Mouse (Mus musculus): Measurements from ENCODE around the gene Lin37. TPM values are rescaled to one million over a fixed set of nuclear protein-coding genes. Genes with fewer than 3 reads are reported as not detected.
A peak's percentile ranks its signal among the peaks of the same experiment; 100 is the strongest.

Lin37 gene
- polyA plus RNA-seq, 1 experiment from 2014 or later, result 47.6 TPM

GRCm38 (mm10) chr7:30526981-30527380, 32.7 kb downstream of the Lin37 start:
- Histone ChIP-seq H3K27ac (ENCODE audit: low read depth, low read length) (no peak overlapping the region), H3K4me3 (ENCODE audit: low read depth, low read length) (no peak overlapping the region), H3K4me1 (ENCODE audit: control insufficient read depth, insufficient read depth, low read length) (no peaks in the 10 kb centered on the region), H3K9ac (ENCODE audit: low read length) (no peak overlapping the region), H3K4me2 (ENCODE audit: low read length) (no peak overlapping the region), H3K36me3 (ENCODE audit: control insufficient read depth, insufficient read depth, low read length) (peaks cover 100% of the 10 kb centered on the region), H3K9me3 (replicated peaks; ENCODE audit: control insufficient read depth, low read length) (no peaks in the 10 kb centered on the region), H3K27me3 (replicated peaks; ENCODE audit: control insufficient read depth, insufficient read depth, low read length) (no peaks in the 10 kb centered on the region)
- DNase-seq (ENCODE audit: low spot score) (no peak), ATAC-seq (no peak)
- 81% methylated on average over 14 of the region's 14 CpGs for WGBS

- Histone ChIP-seq H3K4me3 (ENCODE audit: low read depth, low read length) (no peak overlapping the region), H3K27me3 (replicated peaks; ENCODE audit: control insufficient read depth, insufficient read depth, low read length) (no peaks in the 10 kb centered on the region), H3K9ac (ENCODE audit: low read length) (no peak overlapping the region), H3K4me2 (ENCODE audit: low read length) (no peak overlapping the region), H3K27ac (ENCODE audit: low read depth, low read length) (no peak overlapping the region), H3K4me1 (ENCODE audit: control insufficient read depth, insufficient read depth, low read length) (no peaks in the 10 kb centered on the region), H3K9me3 (replicated peaks; ENCODE audit: control insufficient read depth, low read length) (no peaks in the 10 kb centered on the region), H3K36me3 (ENCODE audit: control insufficient read depth, insufficient read depth, low read length) (peaks cover 95% of the 10 kb centered on the region)
- no peak for DNase-seq (ENCODE audit: low spot score)
- no peak for ATAC-seq
- WGBS, result 21% methylated on average over 17 of the region's 17 CpGs
These were observed 33.2 kb downstream of the Lin37 start for GRCm38 (mm10) chr7:30526399-30526798.

GRCm38 (mm10) chr7:30525954-30526353, 33.7 kb downstream of the Lin37 start:
- 0 out of 2 replicates have a peak overlapping the region, but pooled peaks have one; percentile 0 for H3K27ac ChIP-seq (ENCODE audit: low read depth, low read length)
- DNase-seq (ENCODE audit: low spot score) (no peak), ATAC-seq (no peak)
- H3K9me3 ChIP-seq (replicated peaks; ENCODE audit: control insufficient read depth, low read length), result no peaks in the 10 kb centered on the region
- H3K4me3 ChIP-seq (ENCODE audit: low read depth, low read length), result no peak overlapping the region
- H3K4me1 ChIP-seq (ENCODE audit: control insufficient read depth, insufficient read depth, low read length), result no peaks in the 10 kb centered on the region
- H3K9ac ChIP-seq (ENCODE audit: low read length), result no peak overlapping the region
- H3K27me3 ChIP-seq (replicated peaks; ENCODE audit: control insufficient read depth, insufficient read depth, low read length), result no peaks in the 10 kb centered on the region
- WGBS, result 34% methylated on average over 10 of the region's 10 CpGs
- H3K36me3 ChIP-seq (ENCODE audit: control insufficient read depth, insufficient read depth, low read length), result peaks cover 90% of the 10 kb centered on the region
- no peak overlapping the region for H3K4me2 ChIP-seq (ENCODE audit: low read length)

GRCm38 (mm10) chr7:30524487-30524886, 35.2 kb downstream of the Lin37 start:
- 82% methylated on average over 6 of the region's 6 CpGs for WGBS
- H3K27ac ChIP-seq (ENCODE audit: low read depth, low read length), result no peak overlapping the region
- no peak for ATAC-seq

GRCm38 (mm10) chr7:30522871-30523270, 36.8 kb downstream of the Lin37 start:
- H3K4me2 ChIP-seq (ENCODE audit: low read length), result no peak overlapping the region
- H3K9me3 ChIP-seq (replicated peaks; ENCODE audit: control insufficient read depth, low read length), result no peaks in the 10 kb centered on the region
- ATAC-seq (no peak), DNase-seq (ENCODE audit: low spot score) (no peak)
- H3K9ac ChIP-seq (ENCODE audit: low read length), result no peak overlapping the region
- no peaks in the 10 kb centered on the region for H3K4me1 ChIP-seq (ENCODE audit: control insufficient read depth, insufficient read depth, low read length)
- 87% methylated on average over 10 of the region's 10 CpGs for WGBS
- H3K27ac ChIP-seq (ENCODE audit: low read depth, low read length), result no peak overlapping the region
- no peaks in the 10 kb centered on the region for H3K27me3 ChIP-seq (replicated peaks; ENCODE audit: control insufficient read depth, insufficient read depth, low read length)
- H3K4me3 ChIP-seq (ENCODE audit: low read depth, low read length), result no peak overlapping the region
- peaks cover 59% of the 10 kb centered on the region for H3K36me3 ChIP-seq (ENCODE audit: control insufficient read depth, insufficient read depth, low read length)

More at GRCm38 (mm10) chr7:30524487-30524886, 35.2 kb downstream of the Lin37 start:
- Histone ChIP-seq H3K36me3 (ENCODE audit: control insufficient read depth, insufficient read depth, low read length) (peaks cover 76% of the 10 kb centered on the region), H3K9me3 (replicated peaks; ENCODE audit: control insufficient read depth, low read length) (no peaks in the 10 kb centered on the region), H3K4me1 (ENCODE audit: control insufficient read depth, insufficient read depth, low read length) (no peaks in the 10 kb centered on the region), H3K27me3 (replicated peaks; ENCODE audit: control insufficient read depth, insufficient read depth, low read length) (no peaks in the 10 kb centered on the region), H3K4me3 (ENCODE audit: low read depth, low read length) (no peak overlapping the region), H3K4me2 (ENCODE audit: low read length) (no peak overlapping the region), H3K9ac (ENCODE audit: low read length) (no peak overlapping the region)
- no peak for DNase-seq (ENCODE audit: low spot score)

GRCm38 (mm10) chr7:30520856-30521255, 38.8 kb downstream of the Lin37 start:
- H3K9me3 ChIP-seq (replicated peaks; ENCODE audit: control insufficient read depth, low read length), result no peaks in the 10 kb centered on the region
- no peak overlapping the region for H3K4me2 ChIP-seq (ENCODE audit: low read length)
- ATAC-seq, result 0 out of 2 replicates have a peak, but pooled peaks have one; percentile 10
- DNase-seq (ENCODE audit: low spot score), result no peak
- no peak overlapping the region for H3K9ac ChIP-seq (ENCODE audit: low read length)
- 0 out of 2 replicates have a peak overlapping the region, but pooled peaks have one; percentile 39 for H3K27ac ChIP-seq (ENCODE audit: low read depth, low read length)
- H3K4me1 ChIP-seq (ENCODE audit: control insufficient read depth, insufficient read depth, low read length), result no peaks in the 10 kb centered on the region
- no peak overlapping the region for H3K4me3 ChIP-seq (ENCODE audit: low read depth, low read length)
- peaks cover 39% of the 10 kb centered on the region for H3K36me3 ChIP-seq (ENCODE audit: control insufficient read depth, insufficient read depth, low read length)
- 78% methylated on average over 5 of the region's 5 CpGs for WGBS
- H3K27me3 ChIP-seq (replicated peaks; ENCODE audit: control insufficient read depth, insufficient read depth, low read length), result no peaks in the 10 kb centered on the region

GRCm38 (mm10) chr7:30520396-30520795, 39.2 kb downstream of the Lin37 start:
- no peaks in the 10 kb centered on the region for H3K9me3 ChIP-seq (replicated peaks; ENCODE audit: control insufficient read depth, low read length)
- DNase-seq (ENCODE audit: low spot score) (peak; percentile 33), ATAC-seq (0 out of 2 replicates have a peak, but pooled peaks have one; percentile 33)
- 59% methylated on average over 4 of the region's 4 CpGs for WGBS
- H3K4me2 ChIP-seq (ENCODE audit: low read length), result no peak overlapping the region
- H3K27ac ChIP-seq (ENCODE audit: low read depth, low read length), result no peak overlapping the region
- no peaks in the 10 kb centered on the region for H3K27me3 ChIP-seq (replicated peaks; ENCODE audit: control insufficient read depth, insufficient read depth, low read length)
- H3K9ac ChIP-seq (ENCODE audit: low read length), result no peak overlapping the region
- peaks cover 35% of the 10 kb centered on the region for H3K36me3 ChIP-seq (ENCODE audit: control insufficient read depth, insufficient read depth, low read length)
- no peak overlapping the region for H3K4me3 ChIP-seq (ENCODE audit: low read depth, low read length)
- H3K4me1 ChIP-seq (ENCODE audit: control insufficient read depth, insufficient read depth, low read length), result no peaks in the 10 kb centered on the region

- no peaks in the 10 kb centered on the region for H3K9me3 ChIP-seq (replicated peaks; ENCODE audit: control insufficient read depth, low read length)
- DNase-seq (ENCODE audit: low spot score), result no peak
- H3K27ac ChIP-seq (ENCODE audit: low read depth, low read length), result no peak overlapping the region
- H3K27me3 ChIP-seq (replicated peaks; ENCODE audit: control insufficient read depth, insufficient read depth, low read length), result no peaks in the 10 kb centered on the region
- no peak for ATAC-seq
- no peak overlapping the region for H3K9ac ChIP-seq (ENCODE audit: low read length)
- peaks cover 14% of the 10 kb centered on the region for H3K36me3 ChIP-seq (ENCODE audit: control insufficient read depth, insufficient read depth, low read length)
- no peaks in the 10 kb centered on the region for H3K4me1 ChIP-seq (ENCODE audit: control insufficient read depth, insufficient read depth, low read length)
- H3K4me3 ChIP-seq (ENCODE audit: low read depth, low read length), result no peak overlapping the region
- WGBS, result 39% methylated on average over 8 of the region's 8 CpGs
- H3K4me2 ChIP-seq (ENCODE audit: low read length), result no peak overlapping the region
These were observed 41.3 kb downstream of the Lin37 start for GRCm38 (mm10) chr7:30518325-30518724.

GRCm38 (mm10) chr7:30515003-30515760, 44.5 kb downstream of the Lin37 start:
- WGBS, result 57% methylated on average over 24 of the region's 24 CpGs
- no peaks in the 10 kb centered on the region for H3K9me3 ChIP-seq (replicated peaks; ENCODE audit: control insufficient read depth, low read length)
- DNase-seq (ENCODE audit: low spot score) (no peak), ATAC-seq (no peak)
- no peaks in the 10 kb centered on the region for H3K27me3 ChIP-seq (replicated peaks; ENCODE audit: control insufficient read depth, insufficient read depth, low read length)
- no peak overlapping the region for H3K27ac ChIP-seq (ENCODE audit: low read depth, low read length)
- H3K4me2 ChIP-seq (ENCODE audit: low read length), result no peak overlapping the region
- H3K4me3 ChIP-seq (ENCODE audit: low read depth, low read length), result no peak overlapping the region
- H3K36me3 ChIP-seq (ENCODE audit: control insufficient read depth, insufficient read depth, low read length), result no peaks in the 10 kb centered on the region
- no peaks in the 10 kb centered on the region for H3K4me1 ChIP-seq (ENCODE audit: control insufficient read depth, insufficient read depth, low read length)
- H3K9ac ChIP-seq (ENCODE audit: low read length), result no peak overlapping the region
